Mouse (Mus musculus) megakaryocyte, embryonic 14.5 days (primary cell): ENCODE measurements at regions not wholly inside any gene's neighbourhood (a gene's known extent, or its start where the extent isn't known, plus 50 kb on each side); places are given as distances from the start of the nearest gene placed in this dataset.
"Not testable (repeated sequence)": the region's sequence is repeated elsewhere in the genome, so short reads cannot be mapped to it uniquely, and the experiment has no call there.

Experiments
- H3K27me3 ChIP-seq: replicated peaks from 2 replicates; pipeline ENCODE3; 2012; ENCODE audit warnings: inconsistent platforms
- H3K36me3 ChIP-seq: replicated peaks from 2 replicates; pipeline ENCODE3; 2012; ENCODE audit warnings: low read length, inconsistent platforms, mixed read lengths
- H3K4me1 ChIP-seq: 2 replicates; pipeline ENCODE4 v1.6.1; 2012; ENCODE audit warnings: inconsistent platforms
- H3K4me3 ChIP-seq: replicated peaks from 2 replicates; pipeline ENCODE3; 2012; ENCODE audit warnings: moderate library complexity, mild to moderate bottlenecking, inconsistent platforms
- H3K9me3 ChIP-seq: 2 replicates; pipeline ENCODE4 v1.6.1; 2012; ENCODE audit warnings: inconsistent platforms
- FLI1 ChIP-seq: IDR thresholded peaks from 2 replicates; pipeline ENCODE4 v1.6.1; 2012; ENCODE audit warnings: low read length, inconsistent platforms, mixed read lengths
- GATA1 ChIP-seq: IDR thresholded peaks from 3 replicates; pipeline ENCODE4 v1.6.1; 2012; ENCODE audit warnings: mixed read lengths, low read length, inconsistent platforms, borderline replicate concordance

DNA sequence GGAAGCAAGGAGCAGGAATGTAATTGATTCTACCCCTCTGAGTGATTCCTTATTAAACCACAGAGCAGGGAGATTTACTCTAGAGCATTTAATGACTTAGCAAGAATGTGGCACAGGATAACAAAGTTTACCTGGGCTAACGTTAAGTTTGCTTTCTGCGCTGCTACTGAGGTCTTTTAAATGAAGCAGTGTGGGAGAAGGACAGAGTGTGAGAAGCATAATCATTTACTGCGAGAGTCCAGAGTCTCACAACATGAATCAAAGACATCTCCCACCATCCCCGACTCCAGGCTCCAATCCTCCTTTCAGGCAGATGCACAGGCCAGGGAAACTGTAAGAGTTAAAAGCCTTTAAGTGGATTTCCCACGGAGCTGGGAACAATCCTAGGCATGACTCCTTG lies 612.1 kb downstream of the Fam19a2 start:
- no peak overlapping the region for H3K4me3 ChIP-seq
- no peaks in the 10 kb centered on the region for H3K27me3 ChIP-seq
- no peak for TF ChIP-seq GATA1
- no peak for TF ChIP-seq FLI1
- H3K36me3 ChIP-seq = no peaks in the 10 kb centered on the region
- H3K4me1 ChIP-seq = no peaks in the 10 kb centered on the region
- peaks cover 52% of the 10 kb centered on the region for H3K9me3 ChIP-seq

DNA sequence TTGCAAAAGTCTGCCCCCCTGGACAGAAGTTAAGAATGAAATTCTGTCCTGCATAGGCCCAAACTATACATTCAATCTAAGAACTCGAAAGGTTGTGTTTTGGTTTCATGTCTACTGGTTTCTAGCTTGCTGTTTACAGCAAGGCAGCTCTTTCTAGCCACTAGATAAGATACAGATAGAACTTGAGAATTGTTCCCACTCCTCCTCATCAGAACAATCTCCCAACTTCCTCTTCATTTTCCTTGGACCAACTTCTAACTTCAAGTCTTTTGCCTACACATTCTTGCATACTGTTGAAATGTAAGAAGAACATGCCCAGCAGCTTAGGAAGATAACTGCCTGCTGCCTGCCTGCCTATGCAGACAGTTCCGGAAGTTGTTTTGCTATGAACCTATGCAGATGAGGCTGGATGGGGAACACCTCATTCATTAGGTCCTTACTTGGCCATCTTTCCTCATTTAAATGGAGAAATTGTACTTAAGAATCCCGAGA lies 624.9 kb downstream of the Fam19a2 start:
- Histone ChIP-seq H3K4me3 (no peak overlapping the region), H3K27me3 (no peaks in the 10 kb centered on the region), H3K36me3 (no peaks in the 10 kb centered on the region), H3K9me3 (peaks cover 22% of the 10 kb centered on the region), H3K4me1 (no peaks in the 10 kb centered on the region)
- no peak for TF ChIP-seq GATA1
- TF ChIP-seq FLI1 = no peak

DNA sequence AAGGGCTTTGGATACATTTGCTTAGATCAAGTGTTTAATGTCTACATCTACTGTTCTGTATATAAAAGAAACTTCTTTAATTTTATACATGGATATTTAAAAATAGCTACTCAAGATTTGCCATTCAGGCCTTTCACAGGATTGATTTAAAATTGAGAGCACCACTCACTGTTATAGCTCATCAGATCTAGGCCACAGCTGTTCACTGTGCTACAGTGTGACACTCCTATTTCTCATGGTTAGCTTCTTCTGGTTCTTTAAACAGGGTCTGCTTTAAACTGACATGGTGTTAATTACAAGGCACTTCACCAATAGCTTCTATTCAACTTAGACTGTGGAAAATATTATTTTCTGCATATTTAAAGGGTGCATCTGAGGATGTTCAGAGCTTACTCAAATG lies 655.3 kb downstream of the Fam19a2 start:
- Histone ChIP-seq H3K27me3 (no peaks in the 10 kb centered on the region), H3K4me1 (no peaks in the 10 kb centered on the region), H3K9me3 (peaks cover 11% of the 10 kb centered on the region; the same call in 1 of the 2 replicates), H3K4me3 (no peak overlapping the region), H3K36me3 (no peaks in the 10 kb centered on the region)
- no peak for TF ChIP-seq GATA1
- TF ChIP-seq FLI1 = no peak

DNA sequence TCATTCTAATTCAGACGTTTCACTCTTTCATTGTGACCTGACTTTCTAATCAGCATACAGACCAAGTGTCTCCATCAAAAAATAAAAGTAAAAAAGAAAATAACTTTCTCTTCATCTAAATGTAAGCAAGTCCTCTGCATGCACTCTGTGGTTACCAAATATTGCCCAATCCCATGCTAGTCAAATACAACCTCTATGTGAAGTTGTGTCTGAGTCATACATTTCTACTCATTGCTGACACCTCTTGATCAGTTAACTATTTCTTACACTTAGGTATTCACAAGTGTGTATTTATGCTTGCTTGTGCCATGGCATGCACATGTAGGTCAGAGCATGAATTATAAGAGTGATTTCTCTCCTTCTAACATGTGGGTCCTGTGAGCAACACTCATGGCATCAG lies 666.2 kb downstream of the Fam19a2 start:
- no peak for TF ChIP-seq GATA1
- no peak for TF ChIP-seq FLI1
- H3K27me3 ChIP-seq = no peaks in the 10 kb centered on the region
- H3K36me3 ChIP-seq = no peaks in the 10 kb centered on the region
- H3K4me1 ChIP-seq = no peaks in the 10 kb centered on the region
- H3K4me3 ChIP-seq = no peak overlapping the region
- H3K9me3 ChIP-seq = peaks cover 20% of the 10 kb centered on the region

- H3K4me3 ChIP-seq, H3K4me1 ChIP-seq, H3K27me3 ChIP-seq, H3K36me3 ChIP-seq: not testable (repeated sequence)
- peaks cover 15% of the 10 kb centered on the region; the same call in 1 of the 2 replicates for H3K9me3 ChIP-seq
Measured at GRCm38 (mm10) chr10:123938732-123939131, 674.9 kb downstream of the Fam19a2 start.
